Mouse (Mus musculus) kidney, embryonic 14.5 days (tissue): ENCODE measurements around the gene Nkx2-1. TPM values are rescaled to one million over a fixed set of nuclear protein-coding genes. Genes with fewer than 3 reads are reported as not detected.
A peak's percentile ranks its signal among the peaks of the same experiment; 100 is the strongest.

Experiments
- ATAC-seq: fragments of 200-750 bp; cut with Nextera tagmentation; 2 replicates; pipeline ENCODE4 v1.8.0; 2017; ENCODE audit warnings: moderate number of reproducible peaks, mild to moderate bottlenecking, moderate TSS enrichment, moderate library complexity; ENCODE audit not compliant: low FRiP score, low TSS enrichment
- H3K27ac ChIP-seq: fragments of 300-500 bp; sonication (generic); 2 replicates; pipeline ENCODE4 v1.5.1; 2014; ENCODE audit warnings: low read depth, mild to moderate bottlenecking, low read length, moderate library complexity, mixed read lengths
- H3K27me3 ChIP-seq: fragments of 300-500 bp; sonication (generic); 2 replicates; pipeline ENCODE4 v1.6.1; 2014; ENCODE audit warnings: mild to moderate bottlenecking, low read length; ENCODE audit not compliant: control insufficient read depth, insufficient read depth
- H3K36me3 ChIP-seq: fragments of 300-500 bp; sonication (generic); 2 replicates; pipeline ENCODE4 v1.6.1; 2014; ENCODE audit warnings: low read length, mixed read lengths; ENCODE audit not compliant: control insufficient read depth, insufficient read depth
- H3K4me1 ChIP-seq: fragments of 300-500 bp; sonication (generic); 2 replicates; pipeline ENCODE4 v1.6.1; 2014; ENCODE audit warnings: low read length, mixed read lengths; ENCODE audit not compliant: control insufficient read depth, insufficient read depth
- H3K4me2 ChIP-seq: fragments of 300-500 bp; sonication (generic); replicated peaks from 2 replicates; pipeline ENCODE4 v1.6.1; 2014; ENCODE audit warnings: low read depth, mild to moderate bottlenecking, low read length
- H3K4me3 ChIP-seq: fragments of 300-500 bp; sonication (generic); 2 replicates; pipeline ENCODE4 v1.5.1; 2014; ENCODE audit warnings: mild to moderate bottlenecking, low read length
- H3K9ac ChIP-seq: fragments of 300-500 bp; sonication (generic); 2 replicates; pipeline ENCODE4 v1.6.1; 2014; ENCODE audit warnings: low read depth, mild to moderate bottlenecking, low read length, moderate library complexity
- H3K9me3 ChIP-seq: fragments of 300-500 bp; sonication (generic); 2 replicates; pipeline ENCODE4 v1.6.1; 2016; ENCODE audit warnings: low read length; ENCODE audit not compliant: control insufficient read depth
- WGBS: fragments of 180-500 bp; shearing (Covaris S2); extraction: QIAGEN DNeasy Blood & Tissue Kit; methylation state at CpG from one replicate; pipeline ENCODE4 v1.1.7; 2014; 5-methylcytosine and 5-hydroxymethylcytosine counted together
- polyA plus RNA-seq: library from polyadenylated mRNA; unstranded; fragments of >200 nt; fragmentation: Nextera tagmentation; extraction: Ambion mirVana; gene quantifications from 2 replicates; pipeline ENCODE4 v1.2.1, GENCODE M21; 2014

The Nkx2-1 gene
- polyA plus RNA-seq, 1 experiment from 2014 or later = not detected

DNA sequence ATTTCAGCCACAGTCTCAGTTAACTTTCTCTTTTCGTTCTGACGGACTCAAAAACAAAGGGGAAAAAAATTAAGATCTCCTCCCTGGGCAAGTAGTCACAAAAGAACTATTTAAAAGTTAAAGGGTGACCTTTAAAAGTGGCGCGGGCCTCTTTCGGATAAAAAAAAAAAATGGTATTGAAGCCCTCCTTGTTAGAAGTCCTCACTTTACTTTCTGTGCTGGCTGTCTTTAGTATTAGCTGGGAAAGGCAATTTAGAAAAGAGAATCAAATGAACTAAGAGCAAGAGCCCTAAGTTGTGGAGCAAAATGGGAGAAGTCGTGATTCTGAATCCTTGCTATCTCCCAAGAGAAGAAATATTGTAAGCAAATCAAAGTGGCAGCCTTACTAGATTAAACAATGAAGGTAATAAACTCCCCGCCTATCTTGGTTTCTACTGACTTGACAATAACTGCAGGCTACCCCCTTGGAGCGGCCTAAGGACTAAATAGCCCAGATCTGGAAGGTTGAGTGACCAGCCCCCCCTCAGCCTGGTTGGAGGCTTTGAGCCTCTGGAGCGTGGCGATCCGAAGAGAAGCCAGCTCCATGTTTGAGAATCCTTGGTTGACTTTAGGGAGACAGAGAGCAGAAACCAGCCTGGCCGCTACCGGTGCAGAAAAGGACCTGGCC lies 17.5 kb downstream of the Nkx2-1 start:
- Histone ChIP-seq H3K27ac (no peak overlapping the region), H3K4me3 (peak overlapping the region; percentile 14), H3K9ac (no peak overlapping the region), H3K9me3 (no peaks in the 10 kb centered on the region), H3K27me3 (peaks cover 82% of the 10 kb centered on the region), H3K4me2 (0 out of 2 replicates have a peak overlapping the region, but pooled peaks have one; percentile 19), H3K36me3 (no peaks in the 10 kb centered on the region), H3K4me1 (no peaks in the 10 kb centered on the region)
- WGBS = 23% methylated on average over 13 of the region's 13 CpGs
- 0 out of 2 replicates have a peak, but pooled peaks have one; percentile 21 for ATAC-seq

DNA sequence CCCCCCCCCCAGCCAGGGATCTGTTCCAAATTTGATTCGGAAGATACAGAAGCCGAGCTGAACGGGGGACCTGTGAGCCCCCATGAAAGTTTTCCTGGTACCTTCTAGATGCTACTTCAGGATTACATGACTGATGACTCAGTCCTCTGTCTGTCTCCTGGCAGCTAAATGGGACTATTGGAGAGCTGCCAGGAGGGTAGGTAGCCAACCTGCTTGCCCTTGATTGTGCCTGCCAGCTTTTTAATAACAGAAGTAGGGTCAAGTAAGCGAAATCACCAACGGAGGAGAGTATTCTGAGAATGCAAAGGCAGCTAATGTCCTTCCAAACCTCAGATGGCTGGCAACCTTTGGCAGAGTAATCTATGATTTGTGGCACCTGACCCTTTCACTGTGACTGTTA lies 18.5 kb downstream of the Nkx2-1 start:
- WGBS = 62% methylated on average over 5 of the region's 5 CpGs
- no peak overlapping the region for H3K4me2 ChIP-seq
- no peak overlapping the region for H3K27ac ChIP-seq
- H3K27me3 ChIP-seq = peaks cover 72% of the 10 kb centered on the region
- no peaks in the 10 kb centered on the region for H3K9me3 ChIP-seq
- H3K4me3 ChIP-seq = no peak overlapping the region
- no peak for ATAC-seq
- H3K36me3 ChIP-seq = no peaks in the 10 kb centered on the region
- H3K9ac ChIP-seq = no peak overlapping the region
- no peaks in the 10 kb centered on the region for H3K4me1 ChIP-seq

GRCm38 (mm10) chr12:56514831-56515230 lies 21.9 kb downstream of the Nkx2-1 start:
- peaks cover 59% of the 10 kb centered on the region for H3K27me3 ChIP-seq
- no peaks in the 10 kb centered on the region for H3K4me1 ChIP-seq
- 86% methylated on average over 5 of the region's 5 CpGs for WGBS
- no peaks in the 10 kb centered on the region for H3K36me3 ChIP-seq
- no peak overlapping the region for H3K4me3 ChIP-seq
- no peak overlapping the region for H3K27ac ChIP-seq
- H3K4me2 ChIP-seq = no peak overlapping the region
- ATAC-seq = no peak
- H3K9me3 ChIP-seq = no peaks in the 10 kb centered on the region
- no peak overlapping the region for H3K9ac ChIP-seq

DNA sequence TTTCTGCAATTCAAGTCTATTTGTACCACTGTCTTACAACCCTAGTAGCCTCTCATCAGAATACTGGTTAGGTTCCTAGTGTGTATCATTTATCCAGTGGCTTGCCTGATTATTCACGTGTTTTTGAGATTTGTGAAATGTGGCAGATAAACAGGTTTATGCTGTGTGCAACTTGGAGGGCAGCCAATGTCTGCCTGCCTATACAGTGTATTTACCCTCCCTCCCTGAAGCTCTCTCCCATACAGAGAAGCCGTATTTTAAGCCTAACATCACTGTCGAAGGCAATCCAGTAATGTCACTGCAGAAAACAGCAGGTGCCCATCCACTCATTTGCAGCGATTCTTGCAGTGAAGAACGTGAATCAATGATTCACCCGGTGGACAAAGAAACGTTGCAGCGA lies 28.3 kb downstream of the Nkx2-1 start:
- Histone ChIP-seq H3K4me3 (no peak overlapping the region), H3K4me1 (no peaks in the 10 kb centered on the region), H3K4me2 (no peak overlapping the region), H3K9me3 (no peaks in the 10 kb centered on the region), H3K9ac (no peak overlapping the region), H3K27ac (no peak overlapping the region), H3K36me3 (no peaks in the 10 kb centered on the region), H3K27me3 (peaks cover 28% of the 10 kb centered on the region)
- ATAC-seq = no peak
- 47% methylated on average over 8 of the region's 8 CpGs for WGBS

DNA sequence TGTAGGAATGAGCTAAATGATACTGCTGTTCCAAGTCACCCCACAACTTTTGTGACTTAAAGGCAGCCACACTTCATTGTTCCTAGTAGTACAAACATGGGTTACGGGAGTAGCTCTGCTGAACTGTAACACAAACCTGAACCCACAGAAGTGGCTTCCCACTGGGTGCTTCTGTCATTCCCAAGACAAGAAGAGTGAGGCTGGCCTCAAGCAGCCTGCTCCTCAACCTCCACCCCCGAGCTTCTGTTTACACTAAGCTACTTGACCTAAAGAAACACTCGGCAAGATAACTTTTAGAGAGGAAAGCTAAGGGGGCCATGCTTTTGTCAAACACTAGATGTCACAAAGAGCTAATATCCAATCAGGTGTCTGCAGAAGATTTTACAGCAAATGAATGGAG lies 49.7 kb downstream of the Nkx2-1 start:
- Histone ChIP-seq H3K4me3 (no peak overlapping the region), H3K9me3 (no peaks in the 10 kb centered on the region), H3K27ac (no peak overlapping the region), H3K27me3 (no peaks in the 10 kb centered on the region), H3K4me1 (no peaks in the 10 kb centered on the region), H3K4me2 (no peak overlapping the region), H3K9ac (no peak overlapping the region), H3K36me3 (no peaks in the 10 kb centered on the region)
- 42% methylated on average over 3 of the region's 3 CpGs for WGBS
- no peak for ATAC-seq

GRCm38 (mm10) chr12:56482606-56483005 lies 54.1 kb downstream of the Nkx2-1 start:
- ATAC-seq = no peak
- Histone ChIP-seq H3K4me1 (no peaks in the 10 kb centered on the region), H3K27ac (no peak overlapping the region), H3K4me2 (no peak overlapping the region), H3K9me3 (no peaks in the 10 kb centered on the region), H3K4me3 (no peak overlapping the region), H3K27me3 (no peaks in the 10 kb centered on the region), H3K9ac (no peak overlapping the region), H3K36me3 (no peaks in the 10 kb centered on the region)
- 83% methylated on average over 10 of the region's 10 CpGs for whole genome bisulfite sequencing

Other genes with a start within 250 kb of the Nkx2-1 start
- 37.4 and 52.6 TPM in 2 replicates for gene Mbip, start 191.0 kb downstream of the Nkx2-1 start, polyA plus RNA-seq
- not detected in 2 replicates for gene Nkx2-9, start 76.4 kb upstream of the Nkx2-1 start, polyA plus RNA-seq
- 0.08 TPM in 1 of 2 replicates, not detected in the other for gene Pax9, start 154.9 kb upstream of the Nkx2-1 start, polyA plus RNA-seq